Mouse (Mus musculus) limb, embryonic 15.5 days (tissue): ENCODE results near the gene Vmn1r189. TPM values are rescaled to one million over a fixed set of nuclear protein-coding genes. Genes with fewer than 3 reads are reported as not detected.
"Not testable (repeated sequence)": the region's sequence is repeated elsewhere in the genome, so short reads cannot be mapped to it uniquely, and the experiment has no call there.

Source experiments
- ATAC-seq: fragments of 200-750 bp; cut with Nextera tagmentation; 2 replicates; pipeline ENCODE4 v1.8.0; 2017; ENCODE audit warnings: low read depth, moderate TSS enrichment; ENCODE audit not compliant: insufficient number of reproducible peaks, low FRiP score, low TSS enrichment
- H3K27ac ChIP-seq: fragments of 300-500 bp; sonication (generic); 2 replicates; pipeline ENCODE4 v1.5.1; 2015; ENCODE audit warnings: moderate library complexity, mild to moderate bottlenecking, inconsistent platforms
- H3K27me3 ChIP-seq: fragments of 300-500 bp; sonication (generic); 2 replicates; pipeline ENCODE4 v1.6.1; 2015; ENCODE audit warnings: inconsistent platforms
- H3K36me3 ChIP-seq: fragments of 300-500 bp; sonication (generic); 2 replicates; pipeline ENCODE4 v1.6.1; 2015; ENCODE audit warnings: inconsistent platforms
- H3K4me1 ChIP-seq: fragments of 300-500 bp; sonication (generic); 2 replicates; pipeline ENCODE4 v1.6.1; 2015; ENCODE audit warnings: inconsistent platforms
- H3K4me2 ChIP-seq: fragments of 300-500 bp; sonication (generic); 2 replicates; pipeline ENCODE4 v1.6.1; 2015; ENCODE audit warnings: mild to moderate bottlenecking, inconsistent platforms
- H3K4me3 ChIP-seq: fragments of 300-500 bp; sonication (generic); 2 replicates; pipeline ENCODE4 v1.5.1; 2015; ENCODE audit warnings: mild to moderate bottlenecking, inconsistent platforms
- H3K9ac ChIP-seq: fragments of 300-500 bp; sonication (generic); 2 replicates; pipeline ENCODE4 v1.6.1; 2015; ENCODE audit warnings: inconsistent platforms
- H3K9me3 ChIP-seq: fragments of 300-500 bp; sonication (generic); 2 replicates; pipeline ENCODE4 v1.6.1; 2016; ENCODE audit warnings: inconsistent platforms
- WGBS: fragments of 180-500 bp; shearing (Covaris S2); methylation state at CpG from one replicate; pipeline ENCODE4 v1.1.7; 2015; 5-methylcytosine and 5-hydroxymethylcytosine counted together
- microRNA-seq: library from miRNA; unstranded; fragments of <30 nt; microRNA quantifications from one replicate; pipeline ENCODE4, GENCODE M21; 2016
- polyA plus RNA-seq: library from polyadenylated mRNA; unstranded; fragments of >200 nt; fragmentation: Nextera tagmentation; extraction: Ambion mirVana; gene quantifications from 2 replicates; pipeline ENCODE4 v1.2.1, GENCODE M21; 2015

Gene Vmn1r189
- not detected in 2 replicates for polyA plus RNA-seq

- H3K9ac ChIP-seq, H3K4me3 ChIP-seq, H3K27ac ChIP-seq, H3K4me2 ChIP-seq, H3K4me1 ChIP-seq, H3K9me3 ChIP-seq, ATAC-seq, H3K27me3 ChIP-seq, H3K36me3 ChIP-seq: not testable (repeated sequence)
- WGBS, result 81% methylated on average over 2 of the region's 2 CpGs
These were observed at the start of gene Vmn1r189 for GRCm38 (mm10) chr13:22105724-22106123. Vmn1r189 (minus strand) TSS chr13:22105824.

- not testable (repeated sequence) for ATAC-seq, H3K4me3 ChIP-seq, H3K36me3 ChIP-seq, H3K9me3 ChIP-seq, H3K27ac ChIP-seq, H3K9ac ChIP-seq, H3K27me3 ChIP-seq, H3K4me2 ChIP-seq, H3K4me1 ChIP-seq
- 72% methylated on average over 5 of the region's 5 CpGs for WGBS
These were observed 31.1 kb upstream of the Vmn1r189 start for GRCm38 (mm10) chr13:22136495-22137293.

- not testable (repeated sequence) for H3K9me3 ChIP-seq, ATAC-seq
- WGBS, result 72% methylated on average over 1 of the region's 1 CpGs
These were observed 21.5 kb downstream of the Vmn1r189 start, which contains the start of gene Vmn1r188 for GRCm38 (mm10) chr13:22084140-22084539. Vmn1r188 (plus strand) TSS chr13:22084440.

GRCm38 (mm10) chr13:22063468-22063867, 42.2 kb downstream of the Vmn1r189 start:
- Histone ChIP-seq H3K9ac (no peak overlapping the region), H3K4me3 (no peak overlapping the region), H3K36me3 (no peaks in the 10 kb centered on the region), H3K9me3 (no peaks in the 10 kb centered on the region), H3K27me3 (no peaks in the 10 kb centered on the region), H3K4me1 (no peaks in the 10 kb centered on the region), H3K27ac (no peak overlapping the region), H3K4me2 (no peak overlapping the region)
- no peak for ATAC-seq
- WGBS, result 40% methylated on average over 1 of the region's 1 CpGs

More at GRCm38 (mm10) chr13:22084140-22084539, 21.5 kb downstream of the Vmn1r189 start, which contains the start of gene Vmn1r188:
- H3K4me3 ChIP-seq, H3K4me1 ChIP-seq, H3K36me3 ChIP-seq, H3K9ac ChIP-seq, H3K27me3 ChIP-seq, H3K4me2 ChIP-seq, H3K27ac ChIP-seq: not testable (repeated sequence)

GRCm38 (mm10) chr13:22061422-22061821, 44.2 kb downstream of the Vmn1r189 start:
- Histone ChIP-seq H3K4me2 (no peak overlapping the region), H3K4me3 (no peak overlapping the region), H3K4me1 (no peaks in the 10 kb centered on the region), H3K9me3 (no peaks in the 10 kb centered on the region), H3K9ac (no peak overlapping the region), H3K36me3 (no peaks in the 10 kb centered on the region), H3K27me3 (no peaks in the 10 kb centered on the region), H3K27ac (no peak overlapping the region)
- no peak for ATAC-seq
- 80% methylated on average over 1 of the region's 1 CpGs for WGBS

- Histone ChIP-seq H3K27ac (no peak overlapping the region), H3K4me2 (no peak overlapping the region), H3K4me1 (peaks cover 3% of the 10 kb centered on the region; the same call in 1 of the 2 replicates), H3K4me3 (no peak overlapping the region), H3K36me3 (no peaks in the 10 kb centered on the region), H3K9ac (no peak overlapping the region), H3K27me3 (no peaks in the 10 kb centered on the region), H3K9me3 (no peaks in the 10 kb centered on the region)
- WGBS, result 95% methylated on average over 1 of the region's 1 CpGs
- ATAC-seq, result no peak
These were observed 51.9 kb downstream of the Vmn1r189 start for GRCm38 (mm10) chr13:22053754-22054153.

GRCm38 (mm10) chr13:22051523-22051859, 54.1 kb downstream of the Vmn1r189 start:
- WGBS, result 12% methylated on average over 5 of the region's 5 CpGs
- Histone ChIP-seq H3K27ac (peak overlapping the region; percentile 86), H3K9ac (no peak overlapping the region)

GRCm38 (mm10) chr13:22050591-22051522, 54.8 kb downstream of the Vmn1r189 start:
- Histone ChIP-seq H3K4me1 (peaks cover 3% of the 10 kb centered on the region; the same call in 1 of the 2 replicates), H3K9ac (peak overlapping the region; percentile 31), H3K9me3 (no peaks in the 10 kb centered on the region), H3K4me3 (peak overlapping the region; percentile 49), H3K27me3 (no peaks in the 10 kb centered on the region), H3K4me2 (peak overlapping the region; percentile 62), H3K36me3 (no peaks in the 10 kb centered on the region), H3K27ac (peak overlapping the region; percentile 86)
- peak; percentile 92 for ATAC-seq
- WGBS, result under 1% methylated on average over 52 of the region's 52 CpGs

More at GRCm38 (mm10) chr13:22051523-22051859, 54.1 kb downstream of the Vmn1r189 start:
- no peaks in the 10 kb centered on the region for H3K27me3 ChIP-seq
- H3K4me2 ChIP-seq, result peak overlapping the region; percentile 62
- H3K9me3 ChIP-seq, result no peaks in the 10 kb centered on the region
- no peaks in the 10 kb centered on the region for H3K36me3 ChIP-seq
- peak overlapping the region; percentile 49 for H3K4me3 ChIP-seq
- no peak for ATAC-seq
- H3K4me1 ChIP-seq, result peaks cover 3% of the 10 kb centered on the region; the same call in 1 of the 2 replicates

Small RNA genes lying within 50 kb of the gene (microRNA-seq; reads per million reads assigned to microRNA genes)
- not detected for gene Gm26300

Other genes starting within 250 kb of the Vmn1r189 start
- 7.8 and 8.8 TPM in 2 replicates for gene Zfp184, start 160.7 kb downstream of the Vmn1r189 start, polyA plus RNA-seq
- 0.15 and 0.20 TPM in 2 replicates for gene Pom121l2, start 124.6 kb downstream of the Vmn1r189 start, polyA plus RNA-seq
- 1.2 and 1.3 TPM in 2 replicates for gene Prss16, start 96.1 kb downstream of the Vmn1r189 start, polyA plus RNA-seq
- gene Hist1h2ah, start 70.3 kb downstream of the Vmn1r189 start, polyA plus RNA-seq, result 4.7 and 7.2 TPM in 2 replicates
- gene Hist1h2bk, start 70.0 kb downstream of the Vmn1r189 start, polyA plus RNA-seq, result 4.2 and 6.2 TPM in 2 replicates
- 15.8 and 18.4 TPM in 2 replicates for gene Hist1h4i, start 64.5 kb downstream of the Vmn1r189 start, polyA plus RNA-seq
- 32.9 and 36.9 TPM in 2 replicates for gene Hist1h2ag, start 62.9 kb downstream of the Vmn1r189 start, polyA plus RNA-seq
- gene Hist1h2bj, start 62.6 kb downstream of the Vmn1r189 start, polyA plus RNA-seq, result 6.8 and 8.1 TPM in 2 replicates
- not detected in 2 replicates for gene Vmn1r188, start 21.4 kb downstream of the Vmn1r189 start, polyA plus RNA-seq
- not detected in 2 replicates for gene Vmn1r191, start 78.1 kb upstream of the Vmn1r189 start, polyA plus RNA-seq
- gene Vmn1r192, start 85.3 kb upstream of the Vmn1r189 start, polyA plus RNA-seq, result not detected in 2 replicates
- not detected in 2 replicates for gene Vmn1r193, start 117.3 kb upstream of the Vmn1r189 start, polyA plus RNA-seq
- gene Vmn1r194, start 138.4 kb upstream of the Vmn1r189 start, polyA plus RNA-seq, result not detected in 2 replicates
- gene Vmn1r195, start 164.7 kb upstream of the Vmn1r189 start, polyA plus RNA-seq, result not detected in 2 replicates
- gene Vmn1r196, start 184.1 kb upstream of the Vmn1r189 start, polyA plus RNA-seq, result not detected in 2 replicates
- gene Vmn1r197, start 218.8 kb upstream of the Vmn1r189 start, polyA plus RNA-seq, result not detected in 2 replicates
- not detected in 2 replicates for gene Vmn1r198, start 244.5 kb upstream of the Vmn1r189 start, polyA plus RNA-seq